Mouse (Mus musculus) forelimb bud, embryonic 11.5 days (tissue): ENCODE data around the gene Gm45233.

Source experiments
- DNase-seq: peaks from one replicate; pipeline ENCODE4 v3.0.0-alpha.2; 2012; ENCODE audit warnings: low read depth, low spot score

Gene Gm45233

DNA sequence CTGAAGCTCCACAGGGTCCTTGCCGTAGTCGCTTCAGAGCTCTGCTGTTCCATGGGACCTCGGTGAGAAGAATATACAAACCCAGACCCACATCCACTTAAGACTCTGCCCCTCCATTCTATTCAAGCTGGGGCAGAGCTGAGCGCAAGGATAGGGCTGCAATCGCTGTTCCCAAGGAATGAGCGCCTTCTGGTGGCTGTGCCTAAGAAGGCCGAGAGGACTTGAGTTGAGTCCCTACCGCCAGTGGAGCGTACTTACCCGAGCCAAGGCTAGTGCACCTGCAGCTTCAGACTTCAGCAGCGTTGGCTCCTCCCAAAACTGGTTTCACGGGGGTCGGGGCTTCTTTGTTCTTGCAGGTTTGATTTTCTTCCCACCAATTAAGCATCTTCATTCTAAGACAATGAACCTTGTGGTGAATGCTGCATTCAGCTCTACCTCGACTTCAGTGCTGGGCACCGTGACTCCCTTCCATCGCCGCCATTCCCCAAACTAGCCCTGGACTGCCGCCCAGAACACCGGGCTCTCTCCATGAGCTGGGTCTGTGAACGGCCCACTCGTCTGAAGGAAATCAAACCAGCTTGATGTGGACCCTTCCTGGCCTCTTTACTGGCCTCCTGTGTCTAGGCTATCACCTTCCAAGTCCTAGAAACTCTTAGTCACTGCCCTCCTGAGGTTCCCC is 51.6 kb downstream of the Gm45233 start:
- DNase-seq = peak; percentile 44

DNA sequence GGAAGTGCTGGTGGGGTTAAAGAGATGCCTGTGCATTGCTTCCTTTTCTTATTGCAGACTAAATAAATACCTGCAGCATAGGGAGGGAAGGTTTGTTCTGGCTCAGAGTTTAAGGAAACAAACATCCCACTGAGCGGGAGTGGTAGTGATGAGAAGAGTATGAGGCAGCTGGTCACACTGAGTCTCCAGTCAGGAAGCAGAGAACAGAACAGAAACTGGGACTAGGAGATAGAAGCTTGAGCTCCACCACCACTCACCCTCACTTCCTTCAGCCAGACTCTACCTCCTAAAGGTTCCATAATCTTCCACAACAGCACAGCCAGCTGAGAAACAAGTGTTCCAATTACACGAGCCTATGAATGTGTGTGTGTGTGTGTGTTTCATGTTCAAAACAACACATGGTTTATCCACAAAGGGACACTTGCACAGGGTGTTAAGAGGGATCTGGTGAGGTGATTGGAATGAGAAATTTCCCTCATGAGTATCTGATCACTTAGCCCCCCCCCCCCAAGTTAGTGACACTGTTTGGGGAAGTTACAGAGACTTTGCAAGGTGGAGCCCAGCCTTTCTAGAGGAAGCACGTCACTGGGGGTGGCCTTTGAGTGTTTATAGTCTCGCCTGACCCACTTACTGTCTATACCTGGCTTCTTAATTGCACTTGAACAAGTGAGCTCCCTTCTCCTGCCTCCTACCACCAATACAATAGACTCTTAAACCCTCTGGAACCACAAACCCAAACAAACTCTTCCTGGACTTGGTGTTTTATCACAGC is 68.0 kb downstream of the Gm45233 start:
- no peak for DNase-seq

DNA sequence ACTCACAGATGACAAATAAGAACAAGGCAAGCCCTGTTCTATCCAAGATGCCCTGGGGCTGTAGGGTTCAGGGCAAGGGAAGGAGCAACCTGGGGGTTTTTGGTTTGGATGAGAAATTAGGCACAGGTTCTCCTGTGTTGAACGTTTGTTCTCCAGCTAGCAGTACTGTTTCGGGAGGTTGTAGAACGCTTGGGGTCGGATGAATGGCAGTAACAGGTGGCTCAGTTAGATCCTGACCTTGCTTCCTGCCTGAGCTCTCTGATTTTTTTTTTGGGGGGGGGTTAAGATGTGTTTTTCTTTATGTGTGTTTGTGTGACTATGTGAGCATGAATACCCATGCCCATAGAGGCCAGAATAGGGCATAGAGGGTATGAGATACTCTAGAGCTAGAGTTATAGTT is 68.6 kb downstream of the Gm45233 start:
- DNase-seq = peak; percentile 5
